Mouse (Mus musculus) cerebellum, adult 18-20 months (tissue): ENCODE data around the gene Fnbp1.

Source experiments
- DNase-seq, 2 experiments: peaks; one replicate each; pipeline ENCODE4 v3.0.0; 2021

Fnbp1 gene

GRCm38 (mm10) chr2:31147054-31147453 is 5.2 kb upstream of the Fnbp1 start:
- DNase-seq: no peak

GRCm38 (mm10) chr2:31144901-31145300 is 3.1 kb upstream of the Fnbp1 start:
- no peak for DNase-seq

GRCm38 (mm10) chr2:31143768-31144695 is 2.2 kb upstream of the Fnbp1 start:
- no peak for DNase-seq

- no peak for DNase-seq
These were observed 1.5 kb upstream of the Fnbp1 start for GRCm38 (mm10) chr2:31143326-31143725.

GRCm38 (mm10) chr2:31142505-31142904 is 697 bp upstream of the Fnbp1 start:
- no peak for DNase-seq

GRCm38 (mm10) chr2:31141074-31141866 is 538 bp downstream of the Fnbp1 start:
- DNase-seq: peak; percentile 68 to 75

- DNase-seq: no peak
These were observed 1.1 kb downstream of the Fnbp1 start for GRCm38 (mm10) chr2:31140772-31141073.

- peak in 1 of 2 experiments; percentile 39 for DNase-seq
These were observed 1.6 kb downstream of the Fnbp1 start for GRCm38 (mm10) chr2:31139991-31140771.

GRCm38 (mm10) chr2:31139174-31139632 is 2.6 kb downstream of the Fnbp1 start:
- DNase-seq: peak; percentile 50 to 51

GRCm38 (mm10) chr2:31137018-31137590 is 4.7 kb downstream of the Fnbp1 start:
- peak; percentile 33 to 47 for DNase-seq

- DNase-seq: peak in 1 of 2 experiments; percentile 49
These were observed 5.5 kb downstream of the Fnbp1 start for GRCm38 (mm10) chr2:31136338-31136737.

GRCm38 (mm10) chr2:31135512-31135931 is 6.3 kb downstream of the Fnbp1 start:
- peak; percentile 43 to 52 for DNase-seq

- no peak for DNase-seq
These were observed 7.8 kb downstream of the Fnbp1 start for GRCm38 (mm10) chr2:31133981-31134380.

GRCm38 (mm10) chr2:31132682-31133081 is 9.1 kb downstream of the Fnbp1 start:
- DNase-seq: peak; percentile 72 to 79

GRCm38 (mm10) chr2:31130815-31131299 is 11.0 kb downstream of the Fnbp1 start:
- peak in 1 of 2 experiments; percentile 27 for DNase-seq

GRCm38 (mm10) chr2:31129742-31130518 is 11.9 kb downstream of the Fnbp1 start:
- peak in 1 of 2 experiments; percentile 42 for DNase-seq

- DNase-seq: peak in 1 of 2 experiments; percentile 34
These were observed 13.9 kb downstream of the Fnbp1 start for GRCm38 (mm10) chr2:31127899-31128298.

- peak in 1 of 2 experiments; percentile 25 for DNase-seq
These were observed 14.6 kb downstream of the Fnbp1 start for GRCm38 (mm10) chr2:31127219-31127618.

GRCm38 (mm10) chr2:31126048-31126447 is 15.8 kb downstream of the Fnbp1 start:
- DNase-seq: peak in 1 of 2 experiments; percentile 15

GRCm38 (mm10) chr2:31125156-31125555 is 16.7 kb downstream of the Fnbp1 start:
- DNase-seq: peak in 1 of 2 experiments; percentile 16

- peak in 1 of 2 experiments; percentile 24 for DNase-seq
These were observed 17.1 kb downstream of the Fnbp1 start for GRCm38 (mm10) chr2:31124694-31125093.
